Mouse (Mus musculus): ENCODE measurements around the gene Slc33a1. TPM values are rescaled to one million over a fixed set of nuclear protein-coding genes. Genes with fewer than 3 reads are reported as not detected.

Gene Slc33a1
- total and polyA plus RNA-seq, 3 experiments = 12.5 to 25.8 (median 20.1) TPM

GRCm38 (mm10) chr3:63897177-63897576 lies 67.4 kb downstream of the Slc33a1 start:
- Histone ChIP-seq H3K27ac (ENCODE audit: insufficient read depth, low read depth) (no peak overlapping the region), H3K36me3 (replicated peaks in 1 of 2; ENCODE audit: control insufficient read depth in 1 of 2, insufficient read depth in 1 of 2, low read length in 1 of 2) (no peaks in the 10 kb centered on the region), H3K4me2 (ENCODE audit: insufficient read depth, low read depth, poor library complexity, severe bottlenecking) (no peak overlapping the region), H3K4me1 (ENCODE audit: control insufficient read depth in 1 of 2, insufficient read depth in 2 of 2) (peaks cover 3 to 9% of the 10 kb centered on the region in 2 experiments; a peak in 2 of 4 replicates), H3K9ac (ENCODE audit: insufficient read depth, low read depth) (no peak overlapping the region), H3K9me3 (replicated peaks; ENCODE audit: low read length) (no peaks in the 10 kb centered on the region), H3K79me2 (replicated peaks; ENCODE audit: control insufficient read depth, extremely low read depth, insufficient read depth, poor library complexity, severe bottlenecking) (no peaks in the 10 kb centered on the region), H3K4me3 (replicated peaks in 1 of 3; ENCODE audit: low read depth in 2 of 3, low read length in 2 of 3, poor library complexity in 1 of 3) (no peak overlapping the region), H3K27me3 (replicated peaks) (no peaks in the 10 kb centered on the region)
- dilution Hi-C loops (cut with MboI; ENCODE audit: extremely low pct_ligation_motif_present, extremely low pct_unique_long_range_greater_than_20kb, low sequenced_read_pairs) (no loop called here), in situ Hi-C loops (cut with MboI; ENCODE audit: low pct_ligation_motif_present, low pct_unique_long_range_greater_than_20kb, low sequenced_read_pairs) (no loop called here)
- no peak for TF ChIP-seq MAFK (IDR thresholded peaks at IDR 0.05; ENCODE audit: insufficient replicate concordance, low read length)
- TF ChIP-seq JUND (conservative IDR thresholded peaks at IDR 0.05; ENCODE audit: low read depth, low read length) = no peak
- TF ChIP-seq USF1 (IDR thresholded peaks at IDR 0.05; ENCODE audit: low read depth, low read length) = no peak
- TF ChIP-seq IRF4 (IDR thresholded peaks at IDR 0.05; ENCODE audit: low read depth, low read length) = no peak
- DNase-seq (ENCODE audit: extremely low read depth) = no peak

- no peaks in the 10 kb centered on the region for H3K36me3 ChIP-seq (replicated peaks in 1 of 2; ENCODE audit: control insufficient read depth in 1 of 2, insufficient read depth in 1 of 2, low read length in 1 of 2)
- H3K27ac ChIP-seq (ENCODE audit: insufficient read depth, low read depth) = no peak overlapping the region
- no peak overlapping the region for H3K4me2 ChIP-seq (ENCODE audit: insufficient read depth, low read depth, poor library complexity, severe bottlenecking)
- H3K4me3 ChIP-seq (replicated peaks in 1 of 3; ENCODE audit: low read depth in 2 of 3, low read length in 2 of 3, poor library complexity in 1 of 3) = no peak overlapping the region
- no peak overlapping the region for H3K9ac ChIP-seq (ENCODE audit: insufficient read depth, low read depth)
- in situ Hi-C loops (cut with MboI; ENCODE audit: low pct_ligation_motif_present, low pct_unique_long_range_greater_than_20kb, low sequenced_read_pairs) = no loop called here
- peaks cover 3 to 9% of the 10 kb centered on the region in 2 experiments; a peak in 2 of 4 replicates for H3K4me1 ChIP-seq (ENCODE audit: control insufficient read depth in 1 of 2, insufficient read depth in 2 of 2)
- TF ChIP-seq RAD21 (IDR thresholded peaks at IDR 0.05; ENCODE audit: low read depth, low read length) (no peak), MXI1 (IDR thresholded peaks at IDR 0.05; ENCODE audit: low read depth, low read length) (no peak), CHD1 (IDR thresholded peaks at IDR 0.05; ENCODE audit: low read depth, low read length) (no peak), PAX5 (IDR thresholded peaks at IDR 0.05; ENCODE audit: low read length) (no peak), MEF2A (IDR thresholded peaks at IDR 0.05; ENCODE audit: borderline replicate concordance, low read depth, low read length) (no peak), BHLHE40 (IDR thresholded peaks at IDR 0.05; ENCODE audit: low read depth, low read length) (no peak)
- DNase-seq (ENCODE audit: extremely low read depth) = no peak
- H3K79me2 ChIP-seq (replicated peaks; ENCODE audit: control insufficient read depth, extremely low read depth, insufficient read depth, poor library complexity, severe bottlenecking) = no peaks in the 10 kb centered on the region
- dilution Hi-C loops (cut with MboI; ENCODE audit: extremely low pct_ligation_motif_present, extremely low pct_unique_long_range_greater_than_20kb, low sequenced_read_pairs) = no loop called here
- no peaks in the 10 kb centered on the region for H3K27me3 ChIP-seq (replicated peaks)
- H3K9me3 ChIP-seq (replicated peaks; ENCODE audit: low read length) = no peaks in the 10 kb centered on the region
Measured at GRCm38 (mm10) chr3:63896303-63896702, 68.3 kb downstream of the Slc33a1 start.

GRCm38 (mm10) chr3:63895786-63896185 lies 68.8 kb downstream of the Slc33a1 start:
- TF ChIP-seq TCF12 (IDR thresholded peaks at IDR 0.05; ENCODE audit: low read depth, low read length) (no peak), ZMIZ1 (IDR thresholded peaks at IDR 0.05; ENCODE audit: low read depth, low read length) (no peak), RCOR1 (conservative IDR thresholded peaks at IDR 0.05; ENCODE audit: low read depth, low read length) (no peak), RAD21 (IDR thresholded peaks at IDR 0.05; ENCODE audit: low read depth, low read length) (no peak), HCFC1 (IDR thresholded peaks at IDR 0.05; ENCODE audit: low read depth, low read length) (no peak), KAT2A (IDR thresholded peaks at IDR 0.05; ENCODE audit: insufficient replicate concordance, low read length) (no peak), UBTF (IDR thresholded peaks at IDR 0.05; ENCODE audit: low read depth, low read length) (no peak), SIN3A (IDR thresholded peaks at IDR 0.05; ENCODE audit: low read length) (no peak), MYC (IDR thresholded peaks at IDR 0.05; ENCODE audit: low read depth, low read length) (no peak), SMC3 (IDR thresholded peaks at IDR 0.05; ENCODE audit: low read depth, low read length) (no peak), MAZ (IDR thresholded peaks at IDR 0.05; ENCODE audit: low read depth, low read length) (no peak), IRF4 (IDR thresholded peaks at IDR 0.05; ENCODE audit: low read depth, low read length) (no peak), CHD2 (IDR thresholded peaks at IDR 0.05; ENCODE audit: low read length) (no peak), PAX5 (IDR thresholded peaks at IDR 0.05; ENCODE audit: low read length) (no peak), USF1 (IDR thresholded peaks at IDR 0.05; ENCODE audit: low read depth, low read length) (no peak), GABPA (IDR thresholded peaks at IDR 0.05; ENCODE audit: insufficient replicate concordance, low read depth, low read length) (no peak), E2F4 (IDR thresholded peaks at IDR 0.05; ENCODE audit: insufficient replicate concordance, low read depth, low read length) (no peak), MAFK (IDR thresholded peaks at IDR 0.05; ENCODE audit: insufficient replicate concordance, low read length) (no peak), CTCF (conservative IDR thresholded peaks at IDR 0.05 in 1 of 2, IDR thresholded peaks at IDR 0.05 in 1 of 2; ENCODE audit: low read depth in 2 of 2, low read length in 2 of 2) (no peak), ZNF384 (IDR thresholded peaks at IDR 0.05; ENCODE audit: low read depth, low read length) (no peak)
- H3K4me3 ChIP-seq (replicated peaks in 1 of 3; ENCODE audit: low read depth in 2 of 3, low read length in 2 of 3, poor library complexity in 1 of 3) = no peak overlapping the region
- H3K9ac ChIP-seq (ENCODE audit: insufficient read depth, low read depth) = no peak overlapping the region
- no peaks in the 10 kb centered on the region for H3K79me2 ChIP-seq (replicated peaks; ENCODE audit: control insufficient read depth, extremely low read depth, insufficient read depth, poor library complexity, severe bottlenecking)
- no peak overlapping the region for H3K4me2 ChIP-seq (ENCODE audit: insufficient read depth, low read depth, poor library complexity, severe bottlenecking)
- dilution Hi-C loops (cut with MboI; ENCODE audit: extremely low pct_ligation_motif_present, extremely low pct_unique_long_range_greater_than_20kb, low sequenced_read_pairs) = no loop called here
- peaks cover 3 to 9% of the 10 kb centered on the region in 2 experiments; a peak in 2 of 4 replicates for H3K4me1 ChIP-seq (ENCODE audit: control insufficient read depth in 1 of 2, insufficient read depth in 2 of 2)
- no peaks in the 10 kb centered on the region for H3K36me3 ChIP-seq (replicated peaks in 1 of 2; ENCODE audit: control insufficient read depth in 1 of 2, insufficient read depth in 1 of 2, low read length in 1 of 2)
- H3K27ac ChIP-seq (ENCODE audit: insufficient read depth, low read depth) = no peak overlapping the region
- H3K27me3 ChIP-seq (replicated peaks) = no peaks in the 10 kb centered on the region
- in situ Hi-C loops (cut with MboI; ENCODE audit: low pct_ligation_motif_present, low pct_unique_long_range_greater_than_20kb, low sequenced_read_pairs) = no loop called here
- H3K9me3 ChIP-seq (replicated peaks; ENCODE audit: low read length) = no peaks in the 10 kb centered on the region
- DNase-seq (ENCODE audit: extremely low read depth) = no peak
